Mouse (Mus musculus): Measurements from ENCODE around the gene Pdpr.

DNA sequence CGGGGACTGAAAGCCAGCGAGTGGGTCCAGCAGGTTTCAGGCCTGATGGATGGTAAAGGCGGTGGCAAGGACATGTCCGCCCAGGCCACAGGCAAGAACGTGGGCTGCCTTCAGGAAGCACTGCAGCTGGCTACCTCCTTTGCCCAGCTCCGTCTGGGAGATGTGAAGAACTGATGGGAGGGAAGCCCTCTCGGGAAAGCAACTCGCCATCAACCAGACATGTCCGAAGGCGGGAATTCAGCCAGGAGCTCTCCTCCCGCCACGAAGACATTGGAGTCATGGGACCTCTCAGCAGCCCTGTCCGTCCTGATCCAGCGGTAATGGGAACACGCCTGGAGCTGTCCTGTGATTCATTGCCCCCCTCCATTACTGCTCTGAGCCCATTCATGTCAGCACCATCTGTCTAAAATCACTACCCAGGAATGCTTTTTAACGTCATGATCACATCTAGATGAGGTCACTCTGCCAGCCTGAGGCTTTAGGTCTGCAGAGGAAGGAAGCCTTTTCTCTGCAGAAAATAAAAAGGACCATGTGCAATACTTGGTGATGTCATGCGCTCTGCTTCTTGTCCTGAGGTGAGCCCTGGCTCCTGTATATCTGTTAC lies 39.3 kb upstream of the Pdpr start:
- no peak for TF ChIP-seq POLR2A (IDR thresholded peaks at IDR 0.05; ENCODE audit: borderline replicate concordance, extremely low read depth, low read depth, low read length)
- no peak for TF ChIP-seq CTCF (IDR thresholded peaks at IDR 0.05; ENCODE audit: insufficient read depth, low read length)

Measured in lung, adult 2 months (tissue).